Mouse (Mus musculus) lung, embryonic 16.5 days (tissue): ENCODE data around the gene Lelp1. TPM values are rescaled to one million over a fixed set of nuclear protein-coding genes. Genes with fewer than 3 reads are reported as not detected.

Experiments
- ATAC-seq: fragments of 200-750 bp; cut with Nextera tagmentation; 2 replicates; pipeline ENCODE4 v1.8.0; 2017; ENCODE audit warnings: low read depth, mild to moderate bottlenecking, moderate library complexity
- H3K27ac ChIP-seq: fragments of 300-500 bp; sonication (generic); 2 replicates; pipeline ENCODE4 v1.5.1; 2014; ENCODE audit warnings: mild to moderate bottlenecking, control low read depth, low read length
- H3K27me3 ChIP-seq: fragments of 300-500 bp; sonication (generic); 2 replicates; pipeline ENCODE4 v1.6.1; 2014; ENCODE audit warnings: low read depth, low read length, mixed read lengths; ENCODE audit not compliant: control insufficient read depth, insufficient read depth
- H3K36me3 ChIP-seq: fragments of 300-500 bp; sonication (generic); 2 replicates; pipeline ENCODE4 v1.6.1; 2014; ENCODE audit warnings: low read length; ENCODE audit not compliant: control insufficient read depth, insufficient read depth
- H3K4me1 ChIP-seq: fragments of 300-500 bp; sonication (generic); replicated peaks from 2 replicates; pipeline ENCODE4 v1.6.1; 2014; ENCODE audit warnings: low read length, mixed read lengths; ENCODE audit not compliant: control insufficient read depth, insufficient read depth
- H3K4me2 ChIP-seq: fragments of 300-500 bp; sonication (generic); 2 replicates; pipeline ENCODE4 v1.6.1; 2014; ENCODE audit warnings: low read depth, low read length, control low read depth
- H3K4me3 ChIP-seq: fragments of 300-500 bp; sonication (generic); 2 replicates; pipeline ENCODE4 v1.5.1; 2014; ENCODE audit warnings: mild to moderate bottlenecking, low read length, control low read depth
- H3K9ac ChIP-seq: fragments of 300-500 bp; sonication (generic); 2 replicates; pipeline ENCODE4 v1.6.1; 2014; ENCODE audit warnings: low read length, control low read depth
- H3K9me3 ChIP-seq: fragments of 300-500 bp; sonication (generic); 2 replicates; pipeline ENCODE4 v1.6.1; 2016; ENCODE audit warnings: low read length; ENCODE audit not compliant: control insufficient read depth
- WGBS: fragments of 180-500 bp; shearing (Covaris S2); extraction: QIAGEN DNeasy Blood & Tissue Kit; methylation state at CpG from one replicate; pipeline ENCODE4 v1.1.7; 2014; 5-methylcytosine and 5-hydroxymethylcytosine counted together
- polyA plus RNA-seq: library from polyadenylated mRNA; unstranded; fragments of >200 nt; fragmentation: Nextera tagmentation; extraction: Ambion mirVana; gene quantifications from 2 replicates; pipeline ENCODE4 v1.2.1, GENCODE M21; 2015

Lelp1 gene
- not detected in 2 replicates for polyA plus RNA-seq

- Histone ChIP-seq H3K9me3 (no peaks in the 10 kb centered on the region), H3K27ac (no peak within 1 kb of the TSS), H3K36me3 (no peaks in the 10 kb centered on the region), H3K4me2 (no peak within 1 kb of the TSS), H3K4me3 (no peak within 1 kb of the TSS), H3K9ac (no peak within 1 kb of the TSS), H3K4me1 (no peaks in the 10 kb centered on the region), H3K27me3 (no peaks in the 10 kb centered on the region)
- ATAC-seq = no peak
- WGBS = 55% methylated on average over 1 of the region's 1 CpGs
These were observed at the start of gene Lelp1 for GRCm38 (mm10) chr3:92142644-92143043. Gene Lelp1, minus strand, starts transcription at chr3:92142744.

DNA sequence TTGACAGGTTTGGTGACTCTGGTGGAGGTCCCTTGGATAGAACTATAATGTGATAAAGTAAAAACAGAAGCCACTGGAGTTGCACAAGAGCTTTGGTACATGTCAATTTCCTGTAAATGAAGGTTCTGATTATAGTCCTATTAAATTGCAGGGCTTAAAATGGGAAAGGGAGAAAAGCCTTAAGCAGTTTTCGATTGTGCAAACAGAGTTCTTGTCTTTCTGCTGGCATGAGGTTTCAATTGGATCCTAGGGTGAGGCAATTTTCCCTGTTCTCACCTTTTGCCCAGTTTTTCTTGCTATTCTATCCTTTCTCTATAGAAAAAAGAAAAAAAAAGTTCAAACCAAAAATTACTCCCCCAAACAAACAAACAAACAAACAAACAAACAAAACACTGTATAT is 34.3 kb upstream of the Lelp1 start:
- H3K9me3 ChIP-seq = no peaks in the 10 kb centered on the region
- 64% methylated on average over 1 of the region's 1 CpGs for whole genome bisulfite sequencing

DNA sequence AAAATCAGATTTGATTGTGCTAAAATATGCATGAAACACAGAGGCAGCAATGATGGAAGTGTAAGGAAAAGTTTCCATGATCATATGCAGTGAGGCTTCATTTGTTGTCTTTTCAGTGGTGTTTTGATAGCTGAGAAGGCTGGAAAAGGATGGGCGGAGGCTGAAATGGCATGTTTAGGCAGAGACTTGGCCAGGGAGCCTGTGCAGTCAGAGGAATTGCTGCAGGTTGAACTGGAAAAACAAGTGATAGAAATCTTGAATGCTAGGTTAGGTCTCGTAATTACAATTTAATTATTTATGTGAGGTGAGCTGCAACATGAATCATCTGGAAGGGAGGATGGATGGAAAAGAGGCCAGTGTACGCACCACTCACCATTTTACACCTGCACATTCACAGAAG is 27.3 kb upstream of the Lelp1 start:
- no peaks in the 10 kb centered on the region for H3K4me1 ChIP-seq
- WGBS = 78% methylated on average over 3 of the region's 3 CpGs
- H3K9ac ChIP-seq = no peak overlapping the region
- no peaks in the 10 kb centered on the region for H3K36me3 ChIP-seq
- no peak overlapping the region for H3K4me2 ChIP-seq
- no peaks in the 10 kb centered on the region for H3K27me3 ChIP-seq
- H3K9me3 ChIP-seq = no peaks in the 10 kb centered on the region
- no peak for ATAC-seq
- H3K27ac ChIP-seq = no peak overlapping the region
- H3K4me3 ChIP-seq = no peak overlapping the region

More for the DNA sequence above, 34.3 kb upstream of the Lelp1 start:
- Histone ChIP-seq H3K36me3 (no peaks in the 10 kb centered on the region), H3K9ac (no peak overlapping the region), H3K4me2 (no peak overlapping the region), H3K27ac (no peak overlapping the region), H3K27me3 (no peaks in the 10 kb centered on the region), H3K4me1 (no peaks in the 10 kb centered on the region), H3K4me3 (no peak overlapping the region)
- no peak for ATAC-seq

GRCm38 (mm10) chr3:92153322-92153721 is 10.8 kb upstream of the Lelp1 start:
- Histone ChIP-seq H3K27me3 (no peaks in the 10 kb centered on the region), H3K4me1 (no peaks in the 10 kb centered on the region), H3K4me3 (no peak overlapping the region), H3K27ac (no peak overlapping the region), H3K4me2 (no peak overlapping the region), H3K36me3 (no peaks in the 10 kb centered on the region), H3K9me3 (no peaks in the 10 kb centered on the region), H3K9ac (no peak overlapping the region)
- ATAC-seq = no peak

GRCm38 (mm10) chr3:92150631-92151277 is 8.2 kb upstream of the Lelp1 start:
- no peak overlapping the region for H3K4me2 ChIP-seq
- H3K9ac ChIP-seq = no peak overlapping the region
- no peak overlapping the region for H3K4me3 ChIP-seq
- H3K9me3 ChIP-seq = no peaks in the 10 kb centered on the region
- no peaks in the 10 kb centered on the region for H3K4me1 ChIP-seq
- ATAC-seq = 0 out of 2 replicates have a peak, but pooled peaks have one; percentile 52
- H3K27ac ChIP-seq = no peak overlapping the region
- H3K36me3 ChIP-seq = no peaks in the 10 kb centered on the region
- no peaks in the 10 kb centered on the region for H3K27me3 ChIP-seq
- 25% methylated on average over 8 of the region's 8 CpGs for WGBS

- Histone ChIP-seq H3K27me3 (no peaks in the 10 kb centered on the region), H3K4me3 (no peak overlapping the region), H3K9ac (no peak overlapping the region), H3K36me3 (no peaks in the 10 kb centered on the region), H3K4me2 (no peak overlapping the region), H3K9me3 (no peaks in the 10 kb centered on the region), H3K27ac (no peak overlapping the region), H3K4me1 (no peaks in the 10 kb centered on the region)
- WGBS = 59% methylated on average over 5 of the region's 5 CpGs
- no peak for ATAC-seq
These were observed 5.4 kb upstream of the Lelp1 start for GRCm38 (mm10) chr3:92147913-92148312.

DNA sequence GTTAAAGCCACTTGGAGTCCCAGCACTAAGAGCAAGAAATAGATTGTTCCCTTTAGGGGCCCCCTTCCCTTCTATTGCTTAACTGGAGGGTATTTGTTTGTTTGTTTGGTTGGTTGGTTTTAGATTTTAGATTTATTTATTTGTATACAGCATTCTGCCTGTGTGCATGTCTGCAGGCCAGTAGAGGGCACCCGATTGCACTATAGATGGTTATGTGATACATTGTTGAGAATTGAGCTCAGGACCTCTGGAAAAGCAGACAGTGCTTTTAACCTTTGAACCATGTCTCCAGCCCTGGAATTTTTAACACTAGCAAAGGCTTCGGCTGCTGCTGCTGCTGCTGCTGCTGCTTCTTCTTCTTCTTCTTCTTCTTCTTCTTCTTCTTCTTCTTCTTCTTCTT is 4.9 kb upstream of the Lelp1 start:
- Histone ChIP-seq H3K9me3 (no peaks in the 10 kb centered on the region), H3K4me1 (no peaks in the 10 kb centered on the region), H3K36me3 (no peaks in the 10 kb centered on the region), H3K4me2 (no peak overlapping the region), H3K9ac (no peak overlapping the region), H3K27ac (no peak overlapping the region), H3K27me3 (no peaks in the 10 kb centered on the region), H3K4me3 (no peak overlapping the region)
- 29% methylated on average over 2 of the region's 2 CpGs for WGBS
- no peak for ATAC-seq

- Histone ChIP-seq H3K9ac (no peak within 1 kb of the TSS), H3K36me3 (no peaks in the 10 kb centered on the region), H3K27me3 (no peaks in the 10 kb centered on the region), H3K4me1 (no peaks in the 10 kb centered on the region), H3K4me3 (no peak within 1 kb of the TSS), H3K4me2 (no peak within 1 kb of the TSS), H3K27ac (no peak within 1 kb of the TSS), H3K9me3 (no peaks in the 10 kb centered on the region)
- no peak for ATAC-seq
- 82% methylated on average over 5 of the region's 5 CpGs for WGBS
These were observed 18.7 kb downstream of the Lelp1 start, which contains the start of gene Prr9 for GRCm38 (mm10) chr3:92123847-92124246. Gene Prr9, minus strand, starts transcription at chr3:92123947.

GRCm38 (mm10) chr3:92120902-92121301 is 21.6 kb downstream of the Lelp1 start:
- H3K27me3 ChIP-seq = no peaks in the 10 kb centered on the region
- H3K4me1 ChIP-seq = no peaks in the 10 kb centered on the region
- no peaks in the 10 kb centered on the region for H3K9me3 ChIP-seq
- H3K27ac ChIP-seq = no peak overlapping the region
- ATAC-seq = no peak
- WGBS = 60% methylated on average over 3 of the region's 3 CpGs
- no peak overlapping the region for H3K9ac ChIP-seq
- H3K36me3 ChIP-seq = no peaks in the 10 kb centered on the region
- no peak overlapping the region for H3K4me3 ChIP-seq
- no peak overlapping the region for H3K4me2 ChIP-seq

DNA sequence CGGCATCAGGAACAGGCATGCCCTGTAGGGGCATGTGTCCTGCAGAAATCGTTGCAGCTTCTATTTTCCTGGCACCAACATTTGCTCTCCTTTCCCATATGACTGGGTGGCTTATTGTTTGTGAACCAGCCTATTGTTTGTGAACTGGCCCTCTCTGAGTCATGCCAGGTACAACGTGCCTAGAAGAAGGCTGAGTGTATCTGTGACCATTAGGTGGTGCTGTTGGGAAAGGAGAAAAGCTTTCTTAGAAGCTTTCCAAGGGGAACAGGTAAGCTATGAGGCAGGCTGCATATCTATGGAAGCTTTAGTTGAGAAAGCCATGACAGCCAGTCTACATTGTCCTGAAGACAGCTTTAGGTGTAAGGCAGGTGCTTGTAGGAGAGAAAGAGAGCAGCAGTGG is 24.6 kb downstream of the Lelp1 start:
- Histone ChIP-seq H3K4me2 (no peak overlapping the region), H3K27ac (no peak overlapping the region), H3K36me3 (no peaks in the 10 kb centered on the region), H3K9me3 (no peaks in the 10 kb centered on the region), H3K9ac (no peak overlapping the region), H3K4me1 (no peaks in the 10 kb centered on the region), H3K27me3 (no peaks in the 10 kb centered on the region), H3K4me3 (no peak overlapping the region)
- 33% methylated on average over 3 of the region's 3 CpGs for WGBS
- ATAC-seq = no peak
